Mouse (Mus musculus): ENCODE data around the gene Hist1h2br.
"Not testable (repeated sequence)": the region's sequence is repeated elsewhere in the genome, so short reads cannot be mapped to it uniquely, and the experiment has no call there.

GRCm38 (mm10) chr13:21811074-21811473 is 22.5 kb upstream of the Hist1h2br start:
- TF ChIP-seq CTCF, EP300 (IDR thresholded peaks at IDR 0.05; ENCODE audit: low read depth): not testable (repeated sequence)

Measured in liver, postnatal 0 days (tissue).